Mouse (Mus musculus) ovary, postnatal 10 days (tissue): Measurements from ENCODE around the gene Xrn1.
"Not testable (repeated sequence)": the region's sequence is repeated elsewhere in the genome, so short reads cannot be mapped to it uniquely, and the experiment has no call there.

Experiments used
- DNase-seq: peaks from one replicate; pipeline ENCODE4 v3.0.0; 2022; ENCODE audit warnings: low spot score

The Xrn1 gene

GRCm38 (mm10) chr9:95954585-95955461, at the start of gene Xrn1:
Gene Xrn1 (plus strand): TSS chr9:95954760.
- peak; percentile 88 for DNase-seq

- no peak for DNase-seq
Measured at GRCm38 (mm10) chr9:95932855-95933254, 21.7 kb upstream of the Xrn1 start.

GRCm38 (mm10) chr9:95953658-95954057, 902 bp upstream of the Xrn1 start:
- no peak for DNase-seq

GRCm38 (mm10) chr9:95954226-95954584, 355 bp upstream of the Xrn1 start:
- peak; percentile 7 for DNase-seq

- no peak for DNase-seq
Measured at GRCm38 (mm10) chr9:95957611-95958010, 3.1 kb downstream of the Xrn1 start.

GRCm38 (mm10) chr9:95958041-95958730, 3.6 kb downstream of the Xrn1 start:
- no peak for DNase-seq

- DNase-seq, result not testable (repeated sequence)
Measured at GRCm38 (mm10) chr9:95958731-95959105, 4.2 kb downstream of the Xrn1 start.

- DNase-seq, result no peak
Measured at GRCm38 (mm10) chr9:95959246-95959645, 4.7 kb downstream of the Xrn1 start.

GRCm38 (mm10) chr9:95959732-95960428, 5.3 kb downstream of the Xrn1 start:
- DNase-seq, result no peak

- DNase-seq, result no peak
Measured at GRCm38 (mm10) chr9:95961058-95961457, 6.5 kb downstream of the Xrn1 start.

- DNase-seq, result no peak
Measured at GRCm38 (mm10) chr9:95964037-95964436, 9.5 kb downstream of the Xrn1 start.

GRCm38 (mm10) chr9:95978279-95978678, 23.7 kb downstream of the Xrn1 start:
- DNase-seq, result no peak

- DNase-seq, result no peak
Measured at GRCm38 (mm10) chr9:95979896-95980295, 25.3 kb downstream of the Xrn1 start.

- no peak for DNase-seq
Measured at GRCm38 (mm10) chr9:95992255-95992654, 37.7 kb downstream of the Xrn1 start.

GRCm38 (mm10) chr9:96004455-96004854, 49.9 kb downstream of the Xrn1 start:
- DNase-seq, result no peak

GRCm38 (mm10) chr9:96010664-96011063, 56.1 kb downstream of the Xrn1 start:
- DNase-seq, result no peak

- no peak for DNase-seq
Measured at GRCm38 (mm10) chr9:96023921-96024320, 69.4 kb downstream of the Xrn1 start.

GRCm38 (mm10) chr9:96027913-96028312, 73.4 kb downstream of the Xrn1 start:
- DNase-seq, result no peak

GRCm38 (mm10) chr9:96028818-96029217, 74.3 kb downstream of the Xrn1 start:
- no peak for DNase-seq

GRCm38 (mm10) chr9:96029886-96030285, 75.3 kb downstream of the Xrn1 start:
- no peak for DNase-seq

- DNase-seq, result no peak
Measured at GRCm38 (mm10) chr9:96035371-96036086, 81.0 kb downstream of the Xrn1 start.

GRCm38 (mm10) chr9:96044214-96044613, 89.7 kb downstream of the Xrn1 start:
- DNase-seq, result no peak
